Mouse (Mus musculus) ovary, postnatal 10 days (tissue): Measurements from ENCODE around the gene Tigd3.

ENCODE experiments used
- DNase-seq: peaks from one replicate; pipeline ENCODE4 v3.0.0; 2022; ENCODE audit warnings: low spot score

The Tigd3 gene

DNA sequence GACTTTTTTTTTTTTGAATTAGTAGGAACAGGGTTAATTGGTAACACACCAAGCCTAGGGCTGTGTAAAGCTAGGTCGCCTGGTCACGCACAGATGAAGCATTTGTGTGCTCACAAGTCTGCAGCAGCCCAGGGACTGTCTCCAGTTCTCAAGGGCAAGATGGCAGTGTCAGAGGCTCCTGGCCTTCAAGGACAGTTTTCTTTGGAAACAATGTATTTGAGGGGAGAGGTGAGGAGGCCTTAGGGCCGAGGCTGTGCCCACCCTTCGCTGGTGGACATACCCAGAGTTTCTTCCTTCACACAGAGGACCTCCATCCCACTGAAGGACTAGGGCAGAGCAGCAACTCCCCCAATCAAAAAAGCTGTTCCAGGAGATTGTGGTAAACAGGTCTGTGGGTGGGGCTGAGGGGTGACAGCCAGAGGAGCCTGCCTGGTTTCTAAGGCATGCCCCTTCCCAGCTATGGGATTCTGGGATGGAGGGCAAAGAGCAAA, 46.6 kb downstream of the Tigd3 start:
- DNase-seq, result no peak

DNA sequence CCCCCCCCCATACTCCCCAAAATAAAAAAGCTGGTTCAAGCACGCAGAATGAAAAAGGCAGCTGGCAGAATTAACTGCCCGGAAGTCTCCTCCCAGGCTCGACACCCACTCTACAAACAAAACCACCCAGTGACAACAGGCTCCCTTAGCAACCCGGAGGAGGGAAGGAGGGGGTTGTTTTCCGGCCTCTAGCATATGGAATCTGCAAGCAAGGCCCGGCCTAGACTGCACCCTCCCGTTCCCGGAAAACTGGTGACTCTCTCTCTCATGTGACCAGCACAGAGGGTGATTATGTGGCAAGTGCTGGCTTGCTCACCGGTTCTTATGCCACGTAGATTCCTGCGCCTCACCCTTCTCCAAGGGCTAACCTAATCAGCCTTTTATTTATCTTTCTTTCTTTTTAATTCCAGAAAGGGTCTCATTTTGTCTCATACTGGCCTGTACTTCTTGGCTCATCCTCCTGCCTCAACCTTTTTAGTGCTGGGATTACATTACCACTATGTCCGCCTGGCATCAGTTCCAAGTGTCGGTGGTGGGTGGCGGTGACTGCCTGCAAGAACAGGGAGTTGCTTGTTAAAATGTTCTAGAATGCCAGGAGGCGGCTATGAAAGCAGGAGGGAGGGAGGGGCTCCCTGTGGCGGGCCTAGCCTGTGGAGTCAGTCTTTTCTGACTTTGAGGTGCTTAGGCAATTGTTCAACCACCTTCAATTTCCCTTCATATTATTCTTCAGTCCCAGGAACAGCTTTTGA, 47.2 kb downstream of the Tigd3 start:
- DNase-seq, result peak; percentile 50

DNA sequence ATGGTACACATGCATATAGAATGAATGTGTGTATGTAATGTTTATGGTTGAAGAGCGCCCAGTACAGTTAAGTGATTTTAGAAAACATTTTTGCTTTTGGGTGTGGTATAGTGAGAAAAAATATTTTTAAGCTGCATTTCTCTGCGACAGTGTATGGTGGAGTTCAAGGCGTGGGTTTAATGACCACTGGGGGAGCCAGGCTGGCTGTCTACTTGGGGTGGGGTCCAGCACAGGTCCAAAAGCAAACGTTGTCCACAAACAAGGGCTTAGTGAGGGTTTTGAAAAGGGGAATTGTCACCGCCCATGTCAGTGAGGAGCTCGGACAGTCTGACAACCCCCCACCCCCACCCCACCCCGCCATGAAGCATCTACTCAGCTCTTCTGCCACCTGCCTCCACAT, 47.8 kb downstream of the Tigd3 start:
- DNase-seq, result no peak

DNA sequence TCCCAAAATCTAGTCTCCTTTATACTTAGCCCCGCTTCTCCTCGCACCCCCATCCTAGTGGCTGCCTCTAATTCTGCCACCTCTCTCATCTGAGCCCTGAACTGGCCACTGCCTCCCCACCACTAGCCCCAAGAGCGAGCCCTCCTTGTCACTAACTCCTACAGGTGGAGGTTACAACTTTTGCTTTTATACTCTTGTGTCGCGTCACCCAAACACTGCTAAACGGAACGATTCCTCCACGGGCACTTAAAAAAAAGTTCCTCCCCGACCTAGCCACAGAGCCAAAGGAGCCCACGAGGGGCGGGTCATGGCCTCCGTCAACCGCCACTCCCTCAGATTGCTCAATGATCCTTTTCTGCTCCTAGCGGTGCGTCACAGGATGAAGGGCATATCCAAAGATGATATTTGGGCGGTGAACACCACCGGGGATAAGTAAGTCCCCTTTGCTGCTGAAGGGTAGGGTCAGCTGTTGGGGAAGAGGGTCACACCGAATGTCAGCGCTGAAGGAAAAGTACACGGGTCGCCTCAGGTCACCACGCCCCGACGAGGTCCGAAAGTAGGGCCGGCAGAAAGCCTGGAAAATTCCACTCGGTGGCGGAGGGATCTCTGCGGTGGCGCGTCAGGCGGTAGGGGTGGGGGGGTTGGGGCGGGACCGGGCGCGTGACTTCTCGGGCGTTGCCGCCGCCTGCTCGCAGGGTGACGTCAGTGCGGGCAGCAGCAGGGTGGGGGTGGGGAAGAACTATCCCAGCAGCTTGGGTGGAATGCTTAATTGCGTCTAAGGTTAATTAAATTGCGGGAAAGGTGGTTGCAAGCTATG, 48.4 kb downstream of the Tigd3 start:
- peak; percentile 94 for DNase-seq

DNA sequence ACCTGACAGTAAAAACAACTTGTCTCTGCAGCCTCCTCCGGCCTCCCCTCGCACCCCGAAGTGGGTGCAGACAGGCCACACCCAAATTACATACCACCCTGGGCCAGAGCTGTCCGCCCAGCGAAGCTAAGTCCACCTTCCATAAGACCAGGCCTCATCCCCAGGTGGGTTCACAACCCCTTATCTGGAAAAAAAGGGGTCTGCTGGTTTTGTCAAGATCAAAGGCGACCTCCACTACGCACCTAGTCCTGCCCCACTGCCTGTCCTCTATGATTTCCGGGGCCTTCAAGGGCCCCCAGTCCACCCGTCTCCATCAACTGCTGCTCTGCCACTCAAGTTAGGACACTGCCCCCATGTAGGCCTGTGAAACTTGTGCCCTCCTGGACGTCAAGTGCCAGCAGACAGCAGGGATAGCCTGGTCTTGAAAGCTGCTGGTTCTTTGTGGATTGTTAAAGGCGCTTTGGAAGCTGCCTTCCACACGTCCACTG, 49.1 kb downstream of the Tigd3 start:
- DNase-seq, result peak; percentile 39

DNA sequence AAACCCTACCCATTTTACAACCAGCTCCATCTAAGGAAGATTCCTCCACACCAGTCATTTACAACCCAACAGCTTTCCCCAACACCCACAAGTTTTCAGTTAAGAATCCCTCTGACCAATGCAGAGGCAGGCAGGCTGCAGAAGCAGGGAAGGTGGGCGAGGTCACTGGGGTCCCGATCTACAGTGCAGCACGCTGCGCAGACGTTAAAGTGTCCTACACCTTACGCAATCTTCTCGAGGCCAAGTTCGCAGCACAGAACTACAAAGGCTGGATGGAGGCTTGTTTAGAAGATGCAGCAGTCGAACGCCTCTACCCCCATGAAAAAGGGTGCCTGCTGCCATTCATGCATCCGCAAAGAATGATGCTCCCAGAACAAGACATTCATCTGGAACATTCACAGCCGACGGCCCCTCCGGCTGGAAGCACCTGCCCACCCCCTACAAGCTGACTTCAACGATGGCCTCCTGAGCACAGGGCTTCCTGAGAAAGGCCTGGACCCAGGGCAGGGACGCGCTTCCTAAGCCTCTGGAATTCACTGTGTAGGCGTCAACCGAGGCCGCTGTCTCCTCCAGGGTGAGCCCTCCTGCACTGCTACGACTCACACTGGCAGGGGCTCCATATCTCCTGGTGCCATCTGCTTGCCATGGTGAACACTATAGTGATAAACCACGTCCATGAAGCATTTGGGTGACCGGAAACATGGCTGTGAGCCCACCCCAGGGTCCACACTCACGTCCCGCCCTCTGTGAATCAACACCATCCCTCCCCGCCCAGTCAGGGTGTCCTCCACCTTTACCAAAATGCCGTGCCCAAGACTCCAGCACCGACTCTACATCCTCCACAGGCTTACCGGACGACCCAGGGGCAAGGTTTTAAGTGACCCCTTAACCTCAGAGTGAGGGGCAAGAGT, 49.9 kb downstream of the Tigd3 start:
- no peak for DNase-seq

DNA sequence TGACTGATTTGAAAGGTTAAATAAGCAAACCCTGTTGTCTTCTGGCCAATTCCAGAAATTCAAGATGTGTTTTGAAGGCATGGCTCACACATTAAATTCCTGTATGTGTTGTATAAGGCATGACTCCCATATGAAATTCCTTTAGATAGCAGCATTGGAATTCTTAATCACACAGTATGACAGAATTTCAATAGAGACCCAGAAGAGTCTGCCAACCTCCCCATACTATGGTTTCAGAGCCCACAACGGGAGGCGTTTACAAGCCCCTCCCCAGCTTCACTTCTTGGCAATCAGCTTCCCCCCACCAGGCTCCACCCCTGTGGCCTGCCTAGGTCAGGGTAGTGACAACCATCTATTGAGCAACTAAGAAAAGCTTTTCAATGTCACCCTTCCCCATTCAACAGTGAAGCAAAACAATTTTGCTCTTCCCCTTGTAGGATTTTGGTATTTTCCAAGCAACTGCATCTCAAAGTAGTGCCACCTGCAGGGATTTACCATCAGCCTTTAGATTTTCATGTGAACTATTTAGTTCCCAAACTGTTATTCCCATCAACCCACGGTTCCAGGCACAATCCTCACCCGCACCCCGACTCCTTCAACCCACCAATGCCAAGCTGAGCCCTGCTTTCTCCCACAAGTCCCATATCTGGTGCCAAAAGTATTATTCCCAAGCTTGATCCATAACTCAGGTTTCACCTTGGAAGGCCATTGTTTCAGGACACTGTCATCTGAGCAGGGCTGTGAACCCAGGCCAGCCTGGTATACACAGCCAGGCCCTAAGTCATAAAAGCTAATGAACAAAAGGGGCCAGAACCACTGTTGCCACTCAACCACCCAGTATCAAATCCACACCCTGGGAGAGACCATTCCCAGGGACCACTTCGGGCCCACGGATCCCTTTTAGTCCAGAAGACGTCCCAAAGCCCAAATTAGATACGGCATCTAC, 50.9 kb downstream of the Tigd3 start:
- DNase-seq, result no peak

DNA sequence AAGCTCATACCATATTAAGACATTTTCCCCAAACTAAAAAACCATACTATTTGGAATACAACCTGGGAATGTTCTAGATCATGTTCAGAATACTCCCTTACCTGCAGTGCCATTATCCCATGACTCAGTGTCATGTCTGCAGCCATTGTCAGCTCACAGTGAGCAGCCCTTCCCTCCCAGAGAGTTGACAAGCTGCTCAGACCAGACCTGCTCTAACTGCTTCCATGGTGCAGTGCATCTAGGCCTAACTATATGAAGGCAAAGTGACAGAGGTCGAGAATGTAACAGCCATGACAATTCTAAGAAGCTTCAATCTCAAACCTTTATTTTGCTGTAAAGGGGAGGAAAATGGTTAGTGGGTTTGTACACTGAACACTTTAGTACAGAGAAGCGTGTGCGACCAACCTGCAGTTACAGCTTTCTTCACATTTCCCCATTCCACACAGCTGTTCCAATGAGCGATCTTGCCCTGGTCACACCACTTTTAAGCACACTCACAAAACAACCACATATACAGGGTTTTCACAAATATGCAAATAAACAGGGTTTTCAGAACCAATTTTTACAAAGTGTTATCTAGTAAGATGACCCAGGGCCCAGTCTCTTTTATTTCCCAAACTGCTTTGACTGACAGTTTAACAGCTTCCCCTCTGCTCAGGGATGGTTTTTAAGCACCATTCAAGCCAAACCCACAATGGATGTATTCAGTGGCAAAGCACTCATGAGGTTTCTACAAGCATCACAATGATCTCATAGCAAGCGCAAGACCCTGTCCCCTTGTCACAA, 51.8 kb downstream of the Tigd3 start:
- DNase-seq, result no peak

DNA sequence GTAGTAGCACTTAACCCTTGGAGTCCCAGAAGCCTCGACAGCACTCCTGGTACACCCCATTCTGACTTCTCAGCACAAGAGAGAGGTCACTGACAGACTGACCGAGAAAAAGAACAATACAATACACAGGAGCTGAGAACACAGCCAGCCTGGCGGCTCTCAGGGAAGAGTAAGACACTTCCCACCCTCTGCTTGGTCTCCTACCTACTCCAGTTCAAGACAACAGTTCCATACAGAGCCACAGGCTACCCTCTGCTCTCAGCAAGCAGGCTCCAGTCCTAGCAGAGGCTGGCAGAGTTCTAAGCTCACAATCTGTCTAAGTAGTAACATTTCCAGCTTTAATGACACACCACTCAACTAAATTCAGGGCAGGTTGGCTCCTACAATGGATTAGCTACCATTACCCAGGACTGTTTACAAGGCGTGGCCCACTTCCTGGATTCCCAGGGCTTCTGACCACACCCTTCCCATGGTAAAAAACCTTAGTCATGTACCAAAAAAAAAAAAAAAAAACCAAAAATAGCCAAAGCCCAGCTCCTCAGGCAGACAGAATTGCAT, 52.5 kb downstream of the Tigd3 start:
- no peak for DNase-seq
